Mouse (Mus musculus) adrenal gland, adult 8-10 months (tissue): Measurements from ENCODE around the gene Arhgap23. TPM values are rescaled to one million over a fixed set of nuclear protein-coding genes. Genes with fewer than 3 reads are reported as not detected.

Source experiments
- DNase-seq: peaks from one replicate; pipeline ENCODE4 v3.0.0; 2022
- total RNA-seq, 4 experiments: library from RNA; stranded (reverse); gene quantifications; 2 replicates each; pipeline ENCODE4 v1.2.4; 2022

Arhgap23 gene
- 10 to 100 TPM; 23.3 to 36.4 (median 31.8) TPM for total RNA-seq

GRCm38 (mm10) chr11:97415330-97415711 is at the start of gene Arhgap23:
Gene Arhgap23 (plus strand): TSS chr11:97415533.
- no peak for DNase-seq

GRCm38 (mm10) chr11:97365556-97365955 is 49.8 kb upstream of the Arhgap23 start:
- DNase-seq: no peak

- DNase-seq: no peak
These were observed 46.8 kb upstream of the Arhgap23 start for GRCm38 (mm10) chr11:97368501-97368900.

GRCm38 (mm10) chr11:97370329-97371091 is 44.8 kb upstream of the Arhgap23 start:
- no peak for DNase-seq

GRCm38 (mm10) chr11:97372159-97372864 is 43.0 kb upstream of the Arhgap23 start:
- no peak for DNase-seq

GRCm38 (mm10) chr11:97373402-97373801 is 41.9 kb upstream of the Arhgap23 start:
- no peak for DNase-seq

- DNase-seq: no peak
These were observed 35.3 kb upstream of the Arhgap23 start for GRCm38 (mm10) chr11:97380036-97380435.

GRCm38 (mm10) chr11:97383017-97383416 is 32.3 kb upstream of the Arhgap23 start:
- DNase-seq: no peak

- DNase-seq: no peak
These were observed 31.6 kb upstream of the Arhgap23 start for GRCm38 (mm10) chr11:97383764-97384163.

- peak; percentile 64 for DNase-seq
These were observed 27.5 kb upstream of the Arhgap23 start for GRCm38 (mm10) chr11:97387811-97388210.

- DNase-seq: no peak
These were observed 26.2 kb upstream of the Arhgap23 start for GRCm38 (mm10) chr11:97389127-97389526.

GRCm38 (mm10) chr11:97393658-97394057 is 21.7 kb upstream of the Arhgap23 start:
- no peak for DNase-seq

GRCm38 (mm10) chr11:97394146-97394545 is 21.2 kb upstream of the Arhgap23 start:
- no peak for DNase-seq

- DNase-seq: no peak
These were observed 16.8 kb upstream of the Arhgap23 start for GRCm38 (mm10) chr11:97398506-97398905.

GRCm38 (mm10) chr11:97399958-97400710 is 15.2 kb upstream of the Arhgap23 start:
- peak; percentile 77 for DNase-seq

GRCm38 (mm10) chr11:97401082-97401481 is 14.3 kb upstream of the Arhgap23 start:
- no peak for DNase-seq

GRCm38 (mm10) chr11:97401686-97402435 is 13.5 kb upstream of the Arhgap23 start:
- no peak for DNase-seq

GRCm38 (mm10) chr11:97402746-97403145 is 12.6 kb upstream of the Arhgap23 start:
- DNase-seq: no peak

GRCm38 (mm10) chr11:97403614-97404183 is 11.6 kb upstream of the Arhgap23 start:
- DNase-seq: no peak

GRCm38 (mm10) chr11:97404184-97404760 is 11.1 kb upstream of the Arhgap23 start:
- no peak for DNase-seq

- DNase-seq: no peak
These were observed 10.6 kb upstream of the Arhgap23 start for GRCm38 (mm10) chr11:97404761-97405190.
